Mouse (Mus musculus): ENCODE measurements at regions not wholly inside any gene's neighbourhood (a gene's known extent, or its start where the extent isn't known, plus 50 kb on each side); places are given as distances from the start of the nearest gene placed in this dataset.

DNA sequence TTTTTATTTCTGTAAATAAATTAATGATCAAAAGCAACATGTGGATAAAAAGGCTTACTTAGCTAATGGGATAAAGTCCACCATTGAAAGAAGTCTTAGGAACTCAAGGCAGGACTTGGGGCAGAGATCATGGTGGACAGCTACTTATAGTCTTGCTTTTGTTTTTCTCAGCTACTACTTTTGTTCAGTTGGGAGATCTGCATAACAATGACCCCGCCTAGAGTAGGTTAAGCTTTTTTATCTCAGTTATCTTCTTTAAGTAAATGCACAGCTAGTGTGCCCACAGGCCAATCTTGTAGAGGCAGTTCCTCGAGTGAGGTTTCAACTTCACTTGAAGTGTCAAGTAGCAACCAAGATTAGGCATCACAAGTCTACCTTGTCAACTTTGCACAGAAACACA lies 201.9 kb upstream of the Hs3st5 start:
- peak; percentile 50 for DNase-seq (ENCODE audit: low read depth, low spot score)

DNA sequence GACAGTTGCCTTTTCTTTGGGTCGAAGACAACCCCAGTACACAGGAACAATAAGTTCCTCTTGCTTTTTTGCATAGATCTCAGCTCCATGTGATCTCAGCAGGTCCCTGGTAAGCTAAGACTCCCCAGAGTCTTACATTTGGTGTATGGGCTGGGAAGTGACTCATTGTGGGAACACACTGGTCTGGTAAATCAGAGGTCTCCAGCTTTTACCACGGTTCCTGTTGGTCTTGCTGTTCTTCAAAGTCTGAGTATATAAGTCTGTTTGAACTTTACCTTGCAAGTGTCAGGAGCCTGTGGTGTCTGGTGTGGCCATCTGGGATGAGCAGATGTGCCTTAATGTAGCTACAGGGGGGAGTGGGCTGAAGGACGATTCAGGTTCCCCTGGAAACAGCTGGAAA lies 188.7 kb upstream of the Hs3st5 start:
- DNase-seq (ENCODE audit: low read depth, low spot score) = no peak

All from ZHBTc4 (cell line).